Mouse (Mus musculus) ES-Bruce4 (cell line): Measurements from ENCODE around the gene Rragd.

Source experiments
- CTCF ChIP-seq: IDR thresholded peaks from one replicate; pipeline ENCODE4 v1.8.1; 2011; ENCODE audit warnings: low read depth, low read length
- EP300 ChIP-seq: IDR thresholded peaks from 2 replicates; pipeline ENCODE4 v1.6.1; 2011; ENCODE audit warnings: low read depth, low read length; ENCODE audit not compliant: insufficient read depth
- POLR2A ChIP-seq: IDR thresholded peaks from one replicate; pipeline ENCODE4 v1.8.1; 2011; ENCODE audit warnings: low read length; ENCODE audit not compliant: insufficient read depth

DNA sequence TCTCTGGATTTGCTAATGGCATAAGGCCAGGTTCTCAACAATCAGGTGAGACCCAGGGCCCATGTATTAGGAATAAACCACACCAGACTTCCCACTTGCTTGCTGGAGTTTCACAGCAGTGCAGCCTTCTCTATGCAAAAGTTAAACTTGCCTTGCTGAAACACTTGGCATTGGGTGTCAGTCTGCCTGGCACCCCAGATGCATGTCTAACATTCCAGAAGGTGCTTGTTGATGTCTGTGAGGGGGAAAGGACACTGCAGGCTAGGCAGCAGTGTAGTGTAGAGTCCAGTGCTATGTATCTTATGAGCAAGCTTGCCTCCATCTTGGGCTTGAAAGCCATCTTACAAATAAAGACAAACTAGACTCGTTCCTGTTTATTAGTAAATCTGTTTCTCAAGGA, 73.5 kb downstream of the Rragd start:
- TF ChIP-seq POLR2A (no peak), EP300 (no peak), CTCF (no peak)
